Mouse (Mus musculus) liver, postnatal 0 days (tissue): ENCODE measurements around the gene Fbxw5.

ENCODE experiments used
- CTCF ChIP-seq: sonication (generic); IDR thresholded peaks from 2 replicates; pipeline ENCODE4 v1.5.1; 2016; ENCODE audit warnings: antibody characterized with exemption, low read depth
- EP300 ChIP-seq: IDR thresholded peaks from 2 replicates; pipeline ENCODE4 v1.6.1; 2016; ENCODE audit warnings: antibody characterized with exemption, low read depth, mild to moderate bottlenecking

- TF ChIP-seq CTCF: no peak
- TF ChIP-seq EP300: no peak
Measured at GRCm38 (mm10) chr2:25477541-25477940, 23.0 kb upstream of the Fbxw5 start.
